Mouse (Mus musculus) forebrain, embryonic 13.5 days (tissue): ENCODE data around the gene Klhl29. TPM values are rescaled to one million over a fixed set of nuclear protein-coding genes. Genes with fewer than 3 reads are reported as not detected.

ENCODE experiments used
- ATAC-seq: fragments of 200-750 bp; cut with Nextera tagmentation; 2 replicates; pipeline ENCODE4 v1.8.0; 2017
- H3K27ac ChIP-seq: fragments of 300-500 bp; sonication (generic); 2 replicates; pipeline ENCODE4 v1.5.1; 2015; ENCODE audit warnings: inconsistent platforms, mild to moderate bottlenecking, moderate library complexity
- H3K27me3 ChIP-seq: fragments of 300-500 bp; sonication (generic); 2 replicates; pipeline ENCODE4 v1.6.1; 2015; ENCODE audit warnings: mild to moderate bottlenecking, inconsistent platforms
- H3K36me3 ChIP-seq: fragments of 300-500 bp; sonication (generic); 2 replicates; pipeline ENCODE4 v1.6.1; 2015; ENCODE audit warnings: mild to moderate bottlenecking, inconsistent platforms; ENCODE audit not compliant: poor library complexity, severe bottlenecking
- H3K4me1 ChIP-seq: fragments of 300-500 bp; sonication (generic); 2 replicates; pipeline ENCODE4 v1.6.1; 2015; ENCODE audit warnings: inconsistent platforms
- H3K4me2 ChIP-seq: fragments of 300-500 bp; sonication (generic); 2 replicates; pipeline ENCODE4 v1.6.1; 2015; ENCODE audit warnings: inconsistent platforms, mild to moderate bottlenecking, moderate library complexity
- H3K4me3 ChIP-seq: fragments of 300-500 bp; sonication (generic); 2 replicates; pipeline ENCODE4 v1.5.1; 2015; ENCODE audit warnings: mild to moderate bottlenecking, inconsistent platforms
- H3K9ac ChIP-seq: fragments of 300-500 bp; sonication (generic); 2 replicates; pipeline ENCODE4 v1.6.1; 2015; ENCODE audit warnings: mild to moderate bottlenecking, inconsistent platforms
- H3K9me3 ChIP-seq: fragments of 300-500 bp; sonication (generic); replicated peaks from 2 replicates; pipeline ENCODE4 v1.6.1; 2016; ENCODE audit warnings: inconsistent platforms
- WGBS: fragments of 180-500 bp; shearing (Covaris S2); methylation state at CpG from one replicate; pipeline ENCODE4 v1.1.7; 2015; 5-methylcytosine and 5-hydroxymethylcytosine counted together
- polyA plus RNA-seq: library from polyadenylated mRNA; unstranded; fragments of >200 nt; fragmentation: Nextera tagmentation; extraction: Ambion mirVana; gene quantifications from 2 replicates; pipeline ENCODE4 v1.2.1, GENCODE M21; 2015

Klhl29 gene
- polyA plus RNA-seq, 1 experiment from 2014 or later, result 3.5 TPM

DNA sequence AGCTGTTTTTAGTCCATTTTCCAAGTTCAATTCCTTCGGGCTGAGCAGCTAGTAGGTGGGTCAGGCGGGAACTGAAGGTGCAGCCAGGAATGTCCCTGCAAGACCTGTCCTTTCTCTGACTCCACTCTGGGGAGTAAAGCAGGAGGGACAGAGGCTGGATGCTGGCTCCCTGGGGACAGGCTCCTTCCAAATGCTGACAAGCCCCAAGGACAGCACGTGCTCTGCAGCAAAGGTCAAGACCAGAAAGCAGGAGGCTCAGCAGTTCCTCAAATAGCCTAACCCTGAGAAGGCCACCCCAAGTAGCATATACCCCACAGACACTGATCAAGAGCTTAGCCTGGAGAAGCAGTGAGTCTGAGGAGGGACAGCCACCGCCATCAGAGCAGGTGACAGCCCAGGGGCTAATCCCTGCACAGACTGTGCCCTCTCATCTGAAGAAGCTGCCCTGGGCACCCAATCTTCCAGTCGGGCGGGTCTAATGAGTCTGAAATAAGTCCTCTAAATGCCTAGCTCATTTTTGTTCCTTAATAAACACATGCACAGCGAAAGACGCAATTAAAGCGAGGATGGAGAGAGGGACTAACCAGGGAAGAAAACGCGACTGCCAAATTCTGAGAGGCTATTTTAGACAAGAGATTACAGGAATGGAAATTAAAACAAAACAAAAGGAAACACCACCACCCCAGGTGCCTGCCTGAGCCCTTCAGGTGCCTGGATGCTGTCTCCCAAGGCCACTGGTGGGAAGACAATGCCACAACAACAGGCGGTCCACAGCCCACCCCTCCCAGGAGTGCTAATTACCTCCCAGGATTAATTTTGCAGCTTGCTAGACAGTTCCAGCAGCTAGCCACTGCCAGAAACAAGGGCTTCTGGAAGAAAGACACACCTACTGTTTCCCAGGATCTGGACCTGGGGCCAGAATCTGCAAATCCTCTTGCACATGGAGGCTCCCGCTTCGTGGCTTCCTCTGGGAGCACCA is 148.5 kb downstream of the Klhl29 start:
- no peak overlapping the region for H3K4me3 ChIP-seq
- peak overlapping the region; percentile 27; the same call in 1 of the 2 replicates for H3K9ac ChIP-seq
- H3K27me3 ChIP-seq, result no peaks in the 10 kb centered on the region
- peak overlapping the region; percentile 4; the same call in 1 of the 2 replicates for H3K4me2 ChIP-seq
- H3K9me3 ChIP-seq, result no peaks in the 10 kb centered on the region
- peak; percentile 72 for ATAC-seq
- H3K36me3 ChIP-seq, result no peaks in the 10 kb centered on the region
- WGBS, result 16% methylated on average over 14 of the region's 14 CpGs
- H3K27ac ChIP-seq, result peak overlapping the region; percentile 58
- peaks cover 32% of the 10 kb centered on the region for H3K4me1 ChIP-seq

DNA sequence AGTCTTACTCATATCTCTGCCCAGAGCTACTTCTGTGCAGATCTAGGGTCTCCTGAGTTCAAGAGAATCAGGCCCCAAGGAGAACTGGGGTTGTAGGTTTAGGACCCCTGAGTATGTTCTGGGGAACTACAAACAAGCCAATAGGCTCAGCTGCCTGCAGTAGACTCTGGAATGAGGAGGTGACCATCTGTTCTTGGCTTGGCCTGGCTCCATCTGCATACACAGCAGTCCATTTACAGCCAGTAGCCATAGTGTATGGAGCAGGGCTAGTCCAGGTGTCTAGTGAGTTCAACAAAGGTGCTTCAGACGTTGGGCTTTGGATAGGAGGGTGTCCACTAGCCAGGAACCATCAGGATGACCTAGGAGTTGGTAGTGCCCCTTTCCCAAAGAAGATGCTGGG is 151.9 kb downstream of the Klhl29 start:
- Histone ChIP-seq H3K9me3 (no peaks in the 10 kb centered on the region), H3K27me3 (no peaks in the 10 kb centered on the region), H3K4me3 (no peak overlapping the region), H3K4me1 (peaks cover 49% of the 10 kb centered on the region), H3K36me3 (no peaks in the 10 kb centered on the region), H3K27ac (no peak overlapping the region), H3K4me2 (no peak overlapping the region), H3K9ac (no peak overlapping the region)
- WGBS, result 48% methylated on average over 1 of the region's 1 CpGs
- ATAC-seq, result no peak

DNA sequence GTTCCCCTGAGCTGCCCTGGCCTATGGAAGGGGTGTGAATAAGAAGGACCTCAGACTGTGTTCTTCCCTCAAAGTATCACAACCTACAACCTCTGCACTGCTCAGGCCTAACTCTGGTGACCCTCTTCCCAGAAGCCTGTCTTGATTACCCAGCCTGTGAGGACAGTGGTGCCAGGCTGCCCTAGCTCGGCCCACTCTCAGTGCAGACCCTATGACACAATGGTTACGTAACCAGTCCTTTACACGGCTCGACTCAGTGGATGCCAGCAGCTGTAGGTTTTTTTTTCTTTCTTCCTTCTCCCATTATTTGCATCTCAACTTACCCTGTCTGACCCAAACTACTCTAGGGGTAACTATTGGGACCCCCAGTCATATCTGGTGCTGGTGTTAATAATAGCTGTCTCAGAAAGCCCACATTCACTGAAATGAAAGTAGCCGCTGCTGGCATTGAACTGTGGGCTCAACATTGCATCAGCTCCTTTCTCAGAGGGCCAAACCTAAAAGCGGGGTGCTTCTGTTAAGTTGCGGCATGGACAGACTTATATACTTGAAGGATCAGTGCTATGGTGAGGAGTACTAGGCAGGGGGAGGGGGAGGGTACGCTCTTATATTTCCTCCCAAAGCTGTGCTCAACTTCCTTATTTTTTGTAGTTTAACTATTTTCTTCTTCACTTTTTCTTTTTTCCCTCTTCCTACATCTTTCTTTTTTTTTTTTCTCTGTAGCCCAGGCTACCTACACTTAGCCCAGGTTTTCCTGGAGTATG is 152.9 kb downstream of the Klhl29 start:
- Histone ChIP-seq H3K4me3 (no peak overlapping the region), H3K9ac (no peak overlapping the region), H3K36me3 (no peaks in the 10 kb centered on the region), H3K4me2 (no peak overlapping the region), H3K4me1 (peaks cover 40% of the 10 kb centered on the region), H3K27ac (no peak overlapping the region), H3K27me3 (0 out of 2 replicates have a peak, but pooled peaks cover 4% of the 10 kb centered on the region), H3K9me3 (no peaks in the 10 kb centered on the region)
- ATAC-seq, result no peak
- 90% methylated on average over 8 of the region's 8 CpGs for WGBS

DNA sequence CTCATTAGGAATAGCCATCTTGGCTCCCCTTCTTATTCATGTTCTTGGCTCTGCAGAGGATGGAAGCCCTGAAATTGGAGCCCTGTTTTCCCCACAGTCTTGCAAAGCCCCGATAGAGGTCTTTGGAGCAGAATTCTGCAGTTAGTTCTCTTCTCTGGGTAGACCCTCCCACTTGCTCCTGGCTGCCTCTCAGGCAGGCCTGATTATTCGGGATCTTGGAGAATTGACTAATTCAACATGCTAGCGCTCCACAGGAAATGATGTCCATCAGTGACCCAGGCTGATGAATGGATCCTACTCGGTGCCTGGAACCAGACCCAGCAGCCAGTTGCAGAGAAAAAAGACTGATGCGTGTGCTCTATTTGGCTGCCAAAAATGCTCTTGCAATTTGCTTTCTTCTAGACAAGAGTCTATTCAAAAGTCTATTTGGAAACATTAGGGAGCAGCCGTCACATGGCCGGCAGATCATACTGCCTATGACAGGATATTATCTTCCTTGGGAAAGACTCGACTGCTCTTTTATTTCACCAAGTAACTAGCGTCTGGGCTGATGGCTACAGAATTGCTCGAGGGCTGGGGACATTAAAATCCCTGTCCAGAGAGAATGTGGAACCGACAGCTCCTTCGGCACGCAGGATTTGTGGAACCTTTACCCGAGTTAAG is 155.4 kb downstream of the Klhl29 start:
- Histone ChIP-seq H3K4me2 (no peak overlapping the region), H3K9ac (no peak overlapping the region), H3K36me3 (no peaks in the 10 kb centered on the region), H3K4me1 (peaks cover 44% of the 10 kb centered on the region), H3K9me3 (no peaks in the 10 kb centered on the region), H3K27ac (no peak overlapping the region), H3K4me3 (no peak overlapping the region), H3K27me3 (peaks cover 6% of the 10 kb centered on the region; the same call in 1 of the 2 replicates)
- 53% methylated on average over 14 of the region's 14 CpGs for WGBS
- peak; percentile 11; the same call in 1 of the 2 replicates for ATAC-seq

DNA sequence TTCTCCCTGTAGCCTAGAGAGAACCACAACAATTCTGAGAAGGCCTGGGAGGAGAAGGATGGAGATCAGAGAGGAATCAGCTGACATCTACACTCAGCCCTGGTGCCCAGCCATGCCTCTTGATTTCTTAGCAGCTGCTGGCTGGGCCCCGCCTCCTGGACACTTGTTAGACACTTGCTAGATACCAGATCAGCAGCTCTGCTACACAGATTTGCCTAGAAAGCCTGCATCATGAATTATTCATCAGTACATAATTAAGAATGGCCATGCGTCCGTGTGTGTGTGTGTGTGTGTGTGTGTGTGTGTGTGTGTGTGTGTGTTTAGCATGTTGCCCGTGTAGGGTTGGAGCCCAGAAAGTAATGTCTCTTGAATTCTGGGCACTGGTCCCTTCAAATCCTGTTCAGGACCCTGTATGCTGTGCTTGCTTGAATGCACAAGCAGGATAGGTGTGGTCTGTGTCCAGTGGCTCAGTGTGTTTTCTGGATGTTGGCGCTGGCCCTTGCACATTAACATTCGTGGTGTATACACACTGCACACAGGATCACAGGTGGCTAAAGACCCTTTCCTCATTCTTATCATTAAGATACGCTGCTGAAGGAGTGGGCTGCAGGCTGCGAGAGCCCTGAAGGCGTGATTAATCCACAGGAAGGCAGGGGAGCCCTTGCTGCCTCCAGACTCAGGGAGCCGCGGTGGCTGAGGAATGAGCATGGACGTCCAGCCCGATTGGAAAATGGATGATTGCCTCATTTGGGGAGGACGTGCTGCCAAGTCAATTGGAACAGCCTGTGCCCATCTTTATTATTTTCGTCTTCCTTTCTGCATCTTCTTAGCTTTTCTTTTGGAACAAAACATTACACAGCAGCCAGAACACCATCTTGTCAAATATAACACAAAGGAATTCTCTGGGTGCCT is 159.4 kb downstream of the Klhl29 start:
- WGBS, result 15% methylated on average over 15 of the region's 15 CpGs
- ATAC-seq, result peak; percentile 76
- no peaks in the 10 kb centered on the region for H3K36me3 ChIP-seq
- peak overlapping the region; percentile 78 for H3K27ac ChIP-seq
- H3K9ac ChIP-seq, result 0 out of 2 replicates have a peak overlapping the region, but pooled peaks have one; percentile 21
- H3K9me3 ChIP-seq, result no peaks in the 10 kb centered on the region
- peaks cover 74% of the 10 kb centered on the region for H3K4me1 ChIP-seq
- H3K27me3 ChIP-seq, result peaks cover 6% of the 10 kb centered on the region; the same call in 1 of the 2 replicates
- no peak overlapping the region for H3K4me3 ChIP-seq
- H3K4me2 ChIP-seq, result peak overlapping the region; percentile 30

DNA sequence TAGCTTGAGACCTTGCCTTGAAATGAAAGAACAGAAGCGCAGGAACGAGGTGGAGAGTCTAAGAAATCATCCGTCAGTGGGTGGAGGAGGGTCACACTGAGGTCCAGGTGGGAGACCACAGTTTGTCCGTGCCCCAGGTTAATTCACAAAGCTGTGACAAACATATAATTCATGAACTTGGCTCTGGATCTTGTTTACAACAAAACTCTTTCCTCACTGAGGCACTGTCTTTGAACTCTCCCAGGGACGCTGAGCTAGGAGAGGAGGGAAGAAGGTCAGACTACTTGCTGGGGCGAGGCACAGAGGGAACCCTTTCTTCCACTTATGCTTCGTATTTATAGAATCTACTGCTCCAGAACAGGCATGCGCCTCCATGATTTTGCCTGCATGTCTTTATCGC is 161.2 kb downstream of the Klhl29 start:
- peaks cover 6% of the 10 kb centered on the region for H3K27me3 ChIP-seq
- H3K27ac ChIP-seq, result peak overlapping the region; percentile 46; the same call in 1 of the 2 replicates
- H3K4me1 ChIP-seq, result peaks cover 79% of the 10 kb centered on the region
- ATAC-seq, result no peak
- H3K4me2 ChIP-seq, result no peak overlapping the region
- H3K9ac ChIP-seq, result 0 out of 2 replicates have a peak overlapping the region, but pooled peaks have one; percentile 17
- 0 out of 2 replicates have a peak, but pooled peaks cover 5% of the 10 kb centered on the region for H3K36me3 ChIP-seq
- no peak overlapping the region for H3K4me3 ChIP-seq
- H3K9me3 ChIP-seq, result no peaks in the 10 kb centered on the region
- WGBS, result 81% methylated on average over 9 of the region's 9 CpGs

DNA sequence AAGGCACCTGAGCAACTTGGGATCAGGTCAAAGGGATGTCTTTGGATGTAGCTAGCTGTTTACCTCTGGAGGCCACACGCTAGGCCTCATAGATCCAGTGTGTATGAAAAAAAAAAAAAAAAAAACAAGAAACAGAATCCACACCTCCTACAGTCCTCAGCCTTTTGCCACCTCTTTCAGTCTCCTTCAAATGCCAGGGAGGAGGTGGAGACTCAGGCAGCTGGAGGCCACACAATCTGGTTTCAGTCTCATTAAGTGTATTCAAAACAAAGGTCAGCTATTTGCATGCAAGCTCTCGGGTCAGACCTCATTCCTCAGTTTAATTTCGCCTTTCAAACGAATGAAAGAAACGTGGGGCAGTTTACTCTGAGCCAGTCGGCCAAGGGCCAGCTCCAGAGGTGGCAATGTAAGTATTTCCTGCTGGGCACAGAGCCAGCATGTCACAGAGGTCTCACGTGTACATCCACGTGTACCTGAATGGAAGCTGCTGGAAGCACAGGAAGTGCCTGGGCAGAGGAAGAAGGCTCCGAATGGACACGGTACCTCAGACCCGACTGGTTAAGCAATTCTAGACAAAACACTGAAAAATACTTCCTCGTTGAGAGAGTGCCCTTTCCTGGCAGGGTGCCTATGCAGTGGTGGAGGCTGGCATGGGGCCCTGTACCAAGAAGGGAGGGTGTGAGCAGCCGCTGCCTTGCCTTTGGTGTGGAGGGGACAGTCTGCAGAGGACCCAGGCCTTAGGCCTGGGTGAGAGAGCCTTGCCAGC is 162.0 kb downstream of the Klhl29 start:
- Histone ChIP-seq H3K27ac (peak overlapping the region; percentile 46), H3K9ac (0 out of 2 replicates have a peak overlapping the region, but pooled peaks have one; percentile 17), H3K4me1 (peaks cover 85% of the 10 kb centered on the region), H3K36me3 (peaks cover 8% of the 10 kb centered on the region; the same call in 1 of the 2 replicates), H3K27me3 (peaks cover 6% of the 10 kb centered on the region), H3K9me3 (no peaks in the 10 kb centered on the region), H3K4me2 (peak overlapping the region; percentile 7; the same call in 1 of the 2 replicates), H3K4me3 (no peak overlapping the region)
- 2% methylated on average over 13 of the region's 13 CpGs for WGBS
- ATAC-seq, result peak; percentile 46

DNA sequence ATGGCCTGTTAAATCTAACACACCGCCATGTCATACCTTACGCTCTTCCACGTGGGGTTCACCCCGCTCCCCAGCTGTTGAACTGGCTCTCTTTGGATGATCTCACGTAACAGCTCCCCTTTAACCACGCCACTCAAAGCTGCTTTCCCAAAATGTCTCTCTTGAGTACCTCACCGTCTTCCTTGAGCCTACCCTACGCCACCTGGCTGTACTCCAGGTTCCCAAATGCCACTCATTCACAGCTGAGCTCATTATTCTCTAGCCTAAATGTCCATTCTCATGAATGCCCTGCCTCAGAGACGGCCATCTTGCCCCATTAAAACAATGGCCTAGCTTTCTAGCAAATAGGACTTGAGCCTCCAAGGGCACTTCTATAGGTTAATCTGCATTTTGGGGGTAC is 163.6 kb downstream of the Klhl29 start:
- no peaks in the 10 kb centered on the region for H3K9me3 ChIP-seq
- peaks cover 15% of the 10 kb centered on the region; the same call in 1 of the 2 replicates for H3K36me3 ChIP-seq
- H3K9ac ChIP-seq, result no peak overlapping the region
- peaks cover 87% of the 10 kb centered on the region for H3K4me1 ChIP-seq
- no peak overlapping the region for H3K4me3 ChIP-seq
- 72% methylated on average over 9 of the region's 9 CpGs for WGBS
- no peak overlapping the region for H3K4me2 ChIP-seq
- H3K27me3 ChIP-seq, result no peaks in the 10 kb centered on the region; the same call in none of the 2 replicates
- no peak for ATAC-seq
- H3K27ac ChIP-seq, result no peak overlapping the region

DNA sequence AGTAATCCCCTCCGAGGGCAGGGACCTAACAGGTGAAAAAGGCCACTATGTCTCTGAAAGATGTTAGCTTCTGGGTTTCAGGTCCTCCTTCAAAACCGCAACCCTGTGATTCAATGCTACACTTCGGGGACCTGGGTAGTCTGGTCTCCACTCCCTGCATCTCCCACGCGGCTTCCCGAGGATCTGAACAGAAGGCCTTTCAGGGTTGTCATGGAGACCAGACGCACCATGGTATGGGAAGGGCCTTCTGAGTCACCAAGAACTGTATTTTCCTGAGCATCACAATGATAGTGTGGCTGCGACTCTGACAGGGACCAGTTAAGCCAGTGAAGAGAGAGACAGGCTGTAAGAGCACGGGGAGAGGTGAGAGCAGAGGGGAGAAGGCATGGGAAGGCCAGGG is 164.7 kb downstream of the Klhl29 start:
- H3K9ac ChIP-seq, result no peak overlapping the region
- ATAC-seq, result 0 out of 2 replicates have a peak, but pooled peaks have one; percentile 16
- H3K4me3 ChIP-seq, result no peak overlapping the region
- H3K9me3 ChIP-seq, result no peaks in the 10 kb centered on the region
- peaks cover 79% of the 10 kb centered on the region for H3K4me1 ChIP-seq
- peaks cover 15% of the 10 kb centered on the region; the same call in 1 of the 2 replicates for H3K36me3 ChIP-seq
- no peak overlapping the region for H3K4me2 ChIP-seq
- no peak overlapping the region for H3K27ac ChIP-seq
- H3K27me3 ChIP-seq, result no peaks in the 10 kb centered on the region; the same call in none of the 2 replicates
- 44% methylated on average over 9 of the region's 9 CpGs for WGBS
